Mouse (Mus musculus) heart, embryonic 10.5 days (tissue): ENCODE data around the gene Neu3. TPM values are rescaled to one million over a fixed set of nuclear protein-coding genes. Genes with fewer than 3 reads are reported as not detected.

Experiments
- DNase-seq: peaks from one replicate; pipeline ENCODE4 v3.0.0-alpha.2; 2017; ENCODE audit warnings: low spot score
- H3K27ac ChIP-seq: fragments of 300-500 bp; sonication (generic); 2 replicates; pipeline ENCODE4 v1.5.1; 2016; ENCODE audit warnings: mild to moderate bottlenecking
- H3K27me3 ChIP-seq: fragments of 300-500 bp; sonication (generic); 2 replicates; pipeline ENCODE4 v1.6.1; 2016; ENCODE audit warnings: mild to moderate bottlenecking; ENCODE audit not compliant: poor library complexity, insufficient read depth, severe bottlenecking
- H3K36me3 ChIP-seq: fragments of 300-500 bp; sonication (generic); 2 replicates; pipeline ENCODE4 v1.6.1; 2016; ENCODE audit warnings: mild to moderate bottlenecking, moderate library complexity
- H3K4me1 ChIP-seq: fragments of 300-500 bp; sonication (generic); 2 replicates; pipeline ENCODE4 v1.6.1; 2016; ENCODE audit warnings: mild to moderate bottlenecking
- H3K4me3 ChIP-seq: fragments of 300-500 bp; sonication (generic); 2 replicates; pipeline ENCODE4 v1.5.1; 2016; ENCODE audit warnings: mild to moderate bottlenecking, moderate library complexity
- H3K9me3 ChIP-seq: fragments of 300-500 bp; sonication (generic); 2 replicates; pipeline ENCODE4 v1.6.1; 2016; ENCODE audit warnings: mild to moderate bottlenecking, moderate library complexity
- WGBS: fragments of 180-500 bp; shearing (Covaris S2); methylation state at CpG from one replicate; pipeline ENCODE4 v1.1.7; 2016; 5-methylcytosine and 5-hydroxymethylcytosine counted together
- polyA plus RNA-seq: library from polyadenylated mRNA; unstranded; fragments of >200 nt; fragmentation: Nextera tagmentation; extraction: Ambion mirVana; gene quantifications from 2 replicates; pipeline ENCODE4 v1.2.1, GENCODE M21; 2016

The Neu3 gene
- polyA plus RNA-seq, 1 experiment from 2014 or later = 3.3 TPM

GRCm38 (mm10) chr7:99797911-99798647 lies 30.1 kb downstream of the Neu3 start:
- DNase-seq = no peak
- Histone ChIP-seq H3K27me3 (peaks cover 39% of the 10 kb centered on the region), H3K9me3 (no peaks in the 10 kb centered on the region), H3K36me3 (no peaks in the 10 kb centered on the region), H3K4me1 (peaks cover 9% of the 10 kb centered on the region), H3K4me3 (no peak overlapping the region), H3K27ac (no peak overlapping the region)
- WGBS = 32% methylated on average over 6 of the region's 6 CpGs

- Histone ChIP-seq H3K27ac (no peak overlapping the region), H3K4me1 (peaks cover 9% of the 10 kb centered on the region), H3K4me3 (no peak overlapping the region), H3K27me3 (peaks cover 39% of the 10 kb centered on the region), H3K36me3 (no peaks in the 10 kb centered on the region), H3K9me3 (no peaks in the 10 kb centered on the region)
- DNase-seq = no peak
- WGBS = 83% methylated on average over 3 of the region's 3 CpGs
Observed at GRCm38 (mm10) chr7:99797261-99797660, 31.0 kb downstream of the Neu3 start.

GRCm38 (mm10) chr7:99796471-99796870 lies 31.7 kb downstream of the Neu3 start:
- DNase-seq = no peak
- H3K4me3 ChIP-seq = no peak overlapping the region
- no peaks in the 10 kb centered on the region for H3K36me3 ChIP-seq
- H3K27ac ChIP-seq = no peak overlapping the region
- peaks cover 9% of the 10 kb centered on the region for H3K4me1 ChIP-seq
- H3K9me3 ChIP-seq = no peaks in the 10 kb centered on the region; the same call in 1 of the 2 replicates
- peaks cover 39% of the 10 kb centered on the region for H3K27me3 ChIP-seq
- 69% methylated on average over 3 of the region's 3 CpGs for WGBS

- no peak overlapping the region for H3K27ac ChIP-seq
- H3K9me3 ChIP-seq = no peaks in the 10 kb centered on the region; the same call in 1 of the 2 replicates
- no peaks in the 10 kb centered on the region for H3K36me3 ChIP-seq
- 10% methylated on average over 17 of the region's 17 CpGs for WGBS
- DNase-seq = no peak
- peaks cover 9% of the 10 kb centered on the region for H3K4me1 ChIP-seq
- peak overlapping the region; percentile 29; the same call in 1 of the 2 replicates for H3K4me3 ChIP-seq
- H3K27me3 ChIP-seq = peaks cover 39% of the 10 kb centered on the region
Observed at GRCm38 (mm10) chr7:99795192-99795981, 32.8 kb downstream of the Neu3 start.

- Histone ChIP-seq H3K4me1 (peaks cover 9% of the 10 kb centered on the region), H3K9me3 (no peaks in the 10 kb centered on the region; the same call in 1 of the 2 replicates), H3K4me3 (no peak overlapping the region), H3K27me3 (peaks cover 39% of the 10 kb centered on the region), H3K36me3 (no peaks in the 10 kb centered on the region), H3K27ac (no peak overlapping the region)
- no peak for DNase-seq
- 59% methylated on average over 2 of the region's 2 CpGs for WGBS
Observed at GRCm38 (mm10) chr7:99794096-99794495, 34.1 kb downstream of the Neu3 start.

GRCm38 (mm10) chr7:99790816-99791215 lies 37.4 kb downstream of the Neu3 start:
- Histone ChIP-seq H3K4me3 (no peak overlapping the region), H3K9me3 (no peaks in the 10 kb centered on the region; the same call in 1 of the 2 replicates), H3K4me1 (peaks cover 8% of the 10 kb centered on the region), H3K36me3 (no peaks in the 10 kb centered on the region), H3K27ac (no peak overlapping the region), H3K27me3 (peaks cover 15% of the 10 kb centered on the region)
- 80% methylated on average over 10 of the region's 10 CpGs for WGBS
- no peak for DNase-seq

GRCm38 (mm10) chr7:99788563-99788962 lies 39.7 kb downstream of the Neu3 start:
- no peaks in the 10 kb centered on the region; the same call in 1 of the 2 replicates for H3K9me3 ChIP-seq
- no peaks in the 10 kb centered on the region for H3K27me3 ChIP-seq
- 48% methylated on average over 5 of the region's 5 CpGs for WGBS
- no peak overlapping the region for H3K27ac ChIP-seq
- no peak overlapping the region for H3K4me3 ChIP-seq
- H3K4me1 ChIP-seq = no peaks in the 10 kb centered on the region; the same call in 1 of the 2 replicates
- no peaks in the 10 kb centered on the region for H3K36me3 ChIP-seq
- no peak for DNase-seq

- H3K27ac ChIP-seq = no peak overlapping the region
- WGBS = 54% methylated on average over 2 of the region's 2 CpGs
- H3K9me3 ChIP-seq = no peaks in the 10 kb centered on the region; the same call in 1 of the 2 replicates
- H3K4me3 ChIP-seq = no peak overlapping the region
- no peak for DNase-seq
- H3K36me3 ChIP-seq = no peaks in the 10 kb centered on the region
- no peaks in the 10 kb centered on the region for H3K27me3 ChIP-seq
- H3K4me1 ChIP-seq = no peaks in the 10 kb centered on the region; the same call in 1 of the 2 replicates
Observed at GRCm38 (mm10) chr7:99787935-99788334, 40.3 kb downstream of the Neu3 start.

GRCm38 (mm10) chr7:99786774-99787173 lies 41.4 kb downstream of the Neu3 start:
- Histone ChIP-seq H3K9me3 (no peaks in the 10 kb centered on the region; the same call in 1 of the 2 replicates), H3K4me3 (no peak overlapping the region), H3K27ac (no peak overlapping the region), H3K27me3 (no peaks in the 10 kb centered on the region), H3K36me3 (no peaks in the 10 kb centered on the region), H3K4me1 (no peaks in the 10 kb centered on the region; the same call in 1 of the 2 replicates)
- no peak for DNase-seq
- WGBS = 84% methylated on average over 3 of the region's 3 CpGs

- no peaks in the 10 kb centered on the region; the same call in 1 of the 2 replicates for H3K4me1 ChIP-seq
- no peak for DNase-seq
- 83% methylated on average over 3 of the region's 3 CpGs for WGBS
- H3K4me3 ChIP-seq = no peak overlapping the region
- no peak overlapping the region for H3K27ac ChIP-seq
- no peaks in the 10 kb centered on the region for H3K36me3 ChIP-seq
- no peaks in the 10 kb centered on the region for H3K9me3 ChIP-seq
- H3K27me3 ChIP-seq = no peaks in the 10 kb centered on the region
Observed at GRCm38 (mm10) chr7:99785553-99785952, 42.7 kb downstream of the Neu3 start.

GRCm38 (mm10) chr7:99783421-99783820 lies 44.8 kb downstream of the Neu3 start:
- no peaks in the 10 kb centered on the region for H3K36me3 ChIP-seq
- no peaks in the 10 kb centered on the region for H3K27me3 ChIP-seq
- no peak overlapping the region for H3K4me3 ChIP-seq
- H3K4me1 ChIP-seq = no peaks in the 10 kb centered on the region; the same call in 1 of the 2 replicates
- DNase-seq = no peak
- 83% methylated on average over 7 of the region's 7 CpGs for WGBS
- H3K27ac ChIP-seq = no peak overlapping the region
- no peaks in the 10 kb centered on the region for H3K9me3 ChIP-seq

GRCm38 (mm10) chr7:99781916-99782315 lies 46.3 kb downstream of the Neu3 start:
- 87% methylated on average over 2 of the region's 2 CpGs for WGBS
- H3K9me3 ChIP-seq = no peaks in the 10 kb centered on the region

GRCm38 (mm10) chr7:99781385-99781784 lies 46.8 kb downstream of the Neu3 start:
- 74% methylated on average over 5 of the region's 5 CpGs for WGBS
- H3K9me3 ChIP-seq = no peaks in the 10 kb centered on the region
- H3K27ac ChIP-seq = no peak overlapping the region
- H3K4me1 ChIP-seq = no peaks in the 10 kb centered on the region
- DNase-seq = no peak
- no peak overlapping the region for H3K4me3 ChIP-seq
- H3K36me3 ChIP-seq = no peaks in the 10 kb centered on the region
- no peaks in the 10 kb centered on the region for H3K27me3 ChIP-seq

More at GRCm38 (mm10) chr7:99781916-99782315, 46.3 kb downstream of the Neu3 start:
- Histone ChIP-seq H3K27ac (no peak overlapping the region), H3K36me3 (no peaks in the 10 kb centered on the region), H3K27me3 (no peaks in the 10 kb centered on the region), H3K4me1 (no peaks in the 10 kb centered on the region), H3K4me3 (no peak overlapping the region)
- DNase-seq = no peak
